Mouse (Mus musculus): ENCODE data around the gene Gdf9.

- TF ChIP-seq FLI1 (IDR thresholded peaks at IDR 0.05; ENCODE audit: low read length) (no peak), GATA1 (IDR thresholded peaks at IDR 0.05; ENCODE audit: borderline replicate concordance, low read length) (no peak)
These were observed 21.6 kb downstream of the Gdf9 start for GRCm38 (mm10) chr11:53452396-53452795.
